Mouse (Mus musculus): ENCODE results near the gene H2al1m.

DNA sequence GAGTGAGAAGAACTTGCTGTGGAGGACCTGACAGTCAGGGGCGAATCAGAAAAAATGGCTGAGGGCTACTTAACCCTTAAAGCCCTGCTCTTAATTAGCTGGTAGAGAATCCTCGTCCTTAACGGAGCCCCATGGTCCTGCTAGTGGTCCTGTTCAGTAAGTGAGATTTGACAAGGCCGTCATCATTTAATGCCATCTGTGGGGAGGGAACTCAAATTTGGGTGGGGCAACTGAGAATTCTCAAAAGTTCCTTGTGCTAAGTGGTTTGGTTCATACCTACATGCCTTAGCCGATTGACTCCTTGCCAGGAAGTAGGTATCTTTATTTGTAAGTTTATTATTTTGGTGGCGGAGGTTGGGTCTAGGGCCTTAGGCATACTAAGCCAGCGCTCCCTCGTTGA lies 9.2 kb upstream of the H2al1m start:
- TF ChIP-seq POLR2A (IDR thresholded peaks at IDR 0.05; ENCODE audit: borderline replicate concordance, low read depth, low read length): no peak
- no peak for TF ChIP-seq CTCF (IDR thresholded peaks at IDR 0.05; ENCODE audit: low read depth, low read length)

All from bone marrow macrophage, adult 2 months (primary cell).